Mouse (Mus musculus): Measurements from ENCODE around the gene Ift172. TPM values are rescaled to one million over a fixed set of nuclear protein-coding genes. Genes with fewer than 3 reads are reported as not detected.
A peak's percentile ranks its signal among the peaks of the same experiment; 100 is the strongest.

Gene Ift172
- polyA plus RNA-seq, 1 experiment from 2014 or later: 28.3 TPM

DNA sequence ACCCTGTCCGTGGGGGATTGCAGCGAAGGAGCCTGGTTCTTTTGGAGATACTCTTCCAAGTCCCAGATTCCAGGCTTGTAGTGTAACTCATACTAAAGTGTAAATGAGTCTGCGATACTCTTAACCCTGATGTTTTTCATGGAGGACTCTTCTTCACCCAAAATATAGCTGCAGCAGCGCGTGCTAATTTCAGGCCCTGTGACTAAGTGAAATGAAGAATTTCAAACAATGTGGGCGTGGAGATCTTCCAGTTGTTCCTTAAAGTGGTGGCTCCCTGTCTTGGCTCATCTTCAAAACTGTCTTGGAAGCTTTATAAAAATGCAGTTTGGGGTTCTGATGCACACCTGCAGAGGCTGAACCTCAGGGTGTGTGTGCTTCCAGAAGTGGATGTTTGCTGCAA lies 12.2 kb upstream of the Ift172 start:
- Histone ChIP-seq H3K4me2 (replicated peaks; ENCODE audit: low read depth) (no peak overlapping the region), H3K9ac (ENCODE audit: low read depth, low read length) (no peak overlapping the region), H3K4me3 (ENCODE audit: low read depth, low read length) (no peak overlapping the region), H3K36me3 (ENCODE audit: control insufficient read depth, insufficient read depth) (no peaks in the 10 kb centered on the region), H3K27ac (ENCODE audit: low read depth, low read length) (no peak overlapping the region), H3K27me3 (replicated peaks; ENCODE audit: control insufficient read depth, insufficient read depth, low read length) (no peaks in the 10 kb centered on the region), H3K9me3 (ENCODE audit: control insufficient read depth) (no peaks in the 10 kb centered on the region), H3K4me1 (replicated peaks; ENCODE audit: control insufficient read depth, insufficient read depth, low read length) (no peaks in the 10 kb centered on the region)
- no peak for ATAC-seq
- WGBS: 84% methylated on average over 6 of the region's 6 CpGs
- TF ChIP-seq CTCF (IDR thresholded peaks at IDR 0.05; ENCODE audit: low read depth): no peak

DNA sequence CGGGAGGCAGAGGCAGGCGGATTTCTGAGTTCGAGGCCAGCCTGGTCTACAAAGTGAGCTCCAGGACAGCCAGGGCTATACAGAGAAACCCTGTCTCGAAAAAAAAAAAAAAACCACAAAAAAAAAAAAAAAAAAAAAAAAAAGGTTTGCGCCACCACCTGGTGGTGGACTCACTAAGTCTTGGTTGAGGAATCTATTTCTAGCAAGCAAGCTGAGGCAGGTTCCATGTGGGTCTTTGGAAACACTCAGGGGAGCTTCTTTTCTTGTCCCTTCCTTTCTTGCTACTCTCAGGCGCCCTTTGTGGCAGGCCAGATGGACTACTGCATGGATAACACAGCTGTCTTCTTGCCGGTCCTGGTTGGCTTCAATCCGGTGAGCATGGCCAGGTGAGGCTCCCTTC lies 10.9 kb upstream of the Ift172 start:
- H3K4me1 ChIP-seq (replicated peaks; ENCODE audit: control insufficient read depth, insufficient read depth, low read length): no peaks in the 10 kb centered on the region
- TF ChIP-seq CTCF (IDR thresholded peaks at IDR 0.05; ENCODE audit: low read depth): no peak
- ATAC-seq: no peak
- no peak overlapping the region for H3K9ac ChIP-seq (ENCODE audit: low read depth, low read length)
- WGBS: 74% methylated on average over 7 of the region's 8 CpGs
- H3K4me3 ChIP-seq (ENCODE audit: low read depth, low read length): no peak overlapping the region
- H3K36me3 ChIP-seq (ENCODE audit: control insufficient read depth, insufficient read depth): no peaks in the 10 kb centered on the region
- no peak overlapping the region for H3K27ac ChIP-seq (ENCODE audit: low read depth, low read length)
- H3K9me3 ChIP-seq (ENCODE audit: control insufficient read depth): no peaks in the 10 kb centered on the region
- no peaks in the 10 kb centered on the region for H3K27me3 ChIP-seq (replicated peaks; ENCODE audit: control insufficient read depth, insufficient read depth, low read length)
- H3K4me2 ChIP-seq (replicated peaks; ENCODE audit: low read depth): no peak overlapping the region

DNA sequence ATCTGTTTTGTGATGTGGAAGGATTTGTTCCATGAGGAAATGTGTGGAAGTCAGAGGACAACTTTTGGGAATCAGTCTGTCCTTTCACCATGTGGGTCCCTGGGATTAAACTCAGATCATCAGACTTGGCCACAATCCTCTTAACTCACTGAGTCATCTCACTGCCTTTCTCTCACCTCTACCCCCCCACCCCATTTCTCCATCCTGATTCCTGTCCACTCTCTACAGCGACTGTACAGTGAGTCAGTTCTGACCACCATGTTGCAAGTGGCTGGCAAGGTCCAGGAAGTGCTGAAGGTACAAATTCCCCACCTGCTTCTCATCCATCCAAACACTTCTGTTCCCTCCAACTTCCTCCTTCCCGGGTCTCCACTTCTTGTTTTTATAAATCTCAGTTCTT lies 7.6 kb upstream of the Ift172 start:
- no peak for TF ChIP-seq CTCF (IDR thresholded peaks at IDR 0.05; ENCODE audit: low read depth)
- WGBS: 53% methylated on average over 2 of the region's 2 CpGs
- Histone ChIP-seq H3K4me2 (replicated peaks; ENCODE audit: low read depth) (no peak overlapping the region), H3K4me1 (replicated peaks; ENCODE audit: control insufficient read depth, insufficient read depth, low read length) (no peaks in the 10 kb centered on the region), H3K9ac (ENCODE audit: low read depth, low read length) (no peak overlapping the region), H3K9me3 (ENCODE audit: control insufficient read depth) (no peaks in the 10 kb centered on the region), H3K27ac (ENCODE audit: low read depth, low read length) (no peak overlapping the region), H3K4me3 (ENCODE audit: low read depth, low read length) (no peak overlapping the region), H3K36me3 (ENCODE audit: control insufficient read depth, insufficient read depth) (no peaks in the 10 kb centered on the region), H3K27me3 (replicated peaks; ENCODE audit: control insufficient read depth, insufficient read depth, low read length) (no peaks in the 10 kb centered on the region)
- ATAC-seq: no peak

DNA sequence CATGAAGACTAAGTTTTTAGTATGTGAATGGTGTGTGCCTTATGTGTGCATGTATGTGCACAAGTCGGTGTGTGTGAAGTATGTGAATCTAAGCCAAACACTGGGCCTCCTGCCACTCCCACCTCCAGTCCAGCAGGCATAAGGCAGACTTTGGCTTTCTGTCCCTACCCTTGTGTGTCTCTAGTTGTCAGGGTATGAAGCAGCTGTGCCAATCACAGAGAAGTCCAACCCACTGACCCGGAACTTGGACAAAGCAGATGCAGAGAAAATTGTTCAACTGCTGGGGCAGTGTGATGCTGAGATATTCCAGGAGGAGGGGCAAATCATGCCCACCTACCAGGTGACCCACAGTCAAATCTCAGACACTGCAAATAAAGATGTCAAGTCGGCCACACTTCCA lies 7.1 kb upstream of the Ift172 start:
- 62% methylated on average over 3 of the region's 3 CpGs for WGBS
- Histone ChIP-seq H3K4me2 (replicated peaks; ENCODE audit: low read depth) (no peak overlapping the region), H3K9me3 (ENCODE audit: control insufficient read depth) (no peaks in the 10 kb centered on the region), H3K4me1 (replicated peaks; ENCODE audit: control insufficient read depth, insufficient read depth, low read length) (no peaks in the 10 kb centered on the region), H3K27ac (ENCODE audit: low read depth, low read length) (no peak overlapping the region), H3K4me3 (ENCODE audit: low read depth, low read length) (no peak overlapping the region), H3K36me3 (ENCODE audit: control insufficient read depth, insufficient read depth) (no peaks in the 10 kb centered on the region), H3K9ac (ENCODE audit: low read depth, low read length) (no peak overlapping the region), H3K27me3 (replicated peaks; ENCODE audit: control insufficient read depth, insufficient read depth, low read length) (no peaks in the 10 kb centered on the region)
- no peak for ATAC-seq
- TF ChIP-seq CTCF (IDR thresholded peaks at IDR 0.05; ENCODE audit: low read depth): no peak

DNA sequence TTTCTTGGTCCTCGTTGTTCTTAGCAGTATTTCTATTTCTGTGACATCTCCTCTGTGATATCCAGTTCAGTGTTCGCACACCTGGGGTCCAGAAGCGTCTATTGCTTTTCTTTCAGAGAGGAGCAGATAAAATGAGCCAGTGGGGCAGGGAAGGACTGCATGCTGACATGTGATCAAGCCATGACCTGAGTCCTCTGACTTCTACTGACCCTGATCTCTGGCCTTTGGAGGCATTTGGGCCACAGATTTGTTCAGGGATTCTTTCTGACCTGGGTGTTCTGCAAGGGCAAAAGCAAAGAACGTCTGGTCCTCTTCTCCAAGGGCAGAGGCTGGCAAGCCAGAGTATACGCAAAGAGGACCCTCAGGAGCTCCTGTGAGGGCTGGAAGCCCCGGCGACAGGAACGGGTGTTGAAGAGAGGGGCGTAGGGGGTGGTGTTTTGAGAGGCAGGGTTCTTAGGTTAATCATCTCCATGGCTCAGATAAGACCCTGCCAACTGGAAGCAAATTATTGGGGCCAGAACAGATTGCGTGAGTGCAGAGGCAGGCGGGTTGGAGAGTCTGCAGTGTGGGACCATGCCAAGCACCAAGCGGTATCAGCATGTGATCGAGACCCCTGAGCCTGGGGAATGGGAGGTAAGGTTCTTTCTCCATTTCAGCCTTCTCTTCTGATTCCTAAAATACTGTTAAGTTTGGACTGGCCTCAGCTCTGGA lies 6.3 kb upstream of the Ift172 start, which contains the start of gene Gckr:
TSS of gene Gckr (plus strand) at position 397 of the 711 bp plus-strand sequence.
- Histone ChIP-seq H3K9ac (ENCODE audit: low read depth, low read length) (no peak within 1 kb of the TSS), H3K27me3 (replicated peaks; ENCODE audit: control insufficient read depth, insufficient read depth, low read length) (no peaks in the 10 kb centered on the region), H3K36me3 (ENCODE audit: control insufficient read depth, insufficient read depth) (no peaks in the 10 kb centered on the region), H3K4me3 (ENCODE audit: low read depth, low read length) (peak within 1 kb of the TSS; percentile 67; the same call in 1 of the 2 replicates), H3K9me3 (ENCODE audit: control insufficient read depth) (no peaks in the 10 kb centered on the region), H3K4me1 (replicated peaks; ENCODE audit: control insufficient read depth, insufficient read depth, low read length) (no peaks in the 10 kb centered on the region), H3K4me2 (replicated peaks; ENCODE audit: low read depth) (no peak within 1 kb of the TSS), H3K27ac (ENCODE audit: low read depth, low read length) (no peak within 1 kb of the TSS)
- ATAC-seq: no peak
- no peak for TF ChIP-seq CTCF (IDR thresholded peaks at IDR 0.05; ENCODE audit: low read depth)
- WGBS: 40% methylated on average over 13 of the region's 13 CpGs

DNA sequence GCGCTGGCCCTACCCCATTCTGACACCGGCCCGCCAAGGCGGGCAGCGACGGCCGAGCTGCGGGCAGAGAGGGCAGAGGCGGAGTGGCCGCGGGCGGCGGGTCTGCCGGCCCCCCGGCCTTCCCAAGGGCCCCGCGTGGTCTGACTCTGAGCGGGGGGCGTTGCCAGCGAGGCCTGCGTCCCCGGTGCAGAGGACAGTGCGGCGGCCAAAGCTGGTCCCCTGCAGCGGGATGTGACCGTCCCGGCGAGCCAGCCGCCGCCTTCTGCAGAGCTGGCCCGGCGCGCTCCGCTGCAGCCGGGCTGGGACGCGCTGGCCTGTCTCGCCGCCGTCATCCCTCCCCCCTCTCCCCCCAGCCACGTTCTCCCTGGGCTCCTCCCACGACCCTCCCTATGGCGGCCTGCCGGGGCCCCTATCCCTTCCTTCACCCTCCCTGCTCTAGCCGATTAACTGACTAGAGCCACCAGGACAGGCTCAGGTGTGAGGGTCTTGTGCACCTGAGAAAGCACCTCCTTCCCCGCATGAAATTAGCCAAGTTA lies 4.8 kb upstream of the Ift172 start, which contains the start of gene Fndc4:
TSS of gene Fndc4 (minus strand) at position 475 of the 536 bp plus-strand sequence.
- WGBS: 0% methylated on average over 45 of the region's 46 CpGs
- Histone ChIP-seq H3K4me3 (ENCODE audit: low read depth, low read length) (peak within 1 kb of the TSS; percentile 67), H3K9ac (ENCODE audit: low read depth, low read length) (peak within 1 kb of the TSS; percentile 72), H3K27ac (ENCODE audit: low read depth, low read length) (no peak within 1 kb of the TSS), H3K4me1 (replicated peaks; ENCODE audit: control insufficient read depth, insufficient read depth, low read length) (no peaks in the 10 kb centered on the region), H3K36me3 (ENCODE audit: control insufficient read depth, insufficient read depth) (no peaks in the 10 kb centered on the region), H3K4me2 (replicated peaks; ENCODE audit: low read depth) (peak within 1 kb of the TSS; percentile 97), H3K9me3 (ENCODE audit: control insufficient read depth) (no peaks in the 10 kb centered on the region), H3K27me3 (replicated peaks; ENCODE audit: control insufficient read depth, insufficient read depth, low read length) (no peaks in the 10 kb centered on the region)
- no peak; the same call in 1 of the 2 replicates for ATAC-seq
- no peak for TF ChIP-seq CTCF (IDR thresholded peaks at IDR 0.05; ENCODE audit: low read depth)

Measured in intestine, postnatal 0 days (tissue).